Mouse (Mus musculus) liver, embryonic 14.5 days (tissue): ENCODE data around the gene Gtf2f2.

Source experiments
- CTCF ChIP-seq: IDR thresholded peaks from 2 replicates; pipeline ENCODE4 v1.5.1; 2016; ENCODE audit warnings: antibody characterized with exemption, low read depth, control low read depth
- EP300 ChIP-seq: IDR thresholded peaks from 2 replicates; pipeline ENCODE4 v1.6.1; 2016; ENCODE audit warnings: antibody characterized with exemption, low read depth

DNA sequence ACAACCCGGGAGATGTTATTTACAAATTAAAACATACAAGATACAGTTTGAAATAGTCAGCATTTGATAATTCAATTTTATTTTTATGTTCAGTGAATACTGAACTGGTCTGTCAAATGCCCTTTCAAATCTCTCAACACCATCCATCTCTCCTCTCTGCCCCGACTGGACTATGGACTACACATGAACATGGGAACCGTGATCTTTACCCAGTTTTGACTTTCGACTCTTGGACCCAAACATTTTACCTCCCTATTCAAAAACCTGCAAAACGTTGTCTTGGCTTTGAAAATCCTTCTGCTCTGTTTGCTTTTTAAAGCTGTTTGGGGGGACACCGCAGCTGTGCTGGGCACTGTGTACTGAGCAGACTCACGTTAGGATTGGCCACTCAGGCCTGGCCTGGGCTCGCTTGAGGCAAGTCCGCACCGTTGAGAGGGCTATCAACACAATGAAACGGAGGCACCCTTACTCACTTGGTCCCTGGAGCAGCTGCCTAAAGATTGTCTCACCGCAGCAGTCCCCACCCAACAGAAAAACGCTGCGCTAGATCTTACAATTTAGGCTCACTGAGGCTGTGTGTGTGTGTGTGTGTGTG is 140.8 kb downstream of the Gtf2f2 start:
- TF ChIP-seq CTCF = no peak
- TF ChIP-seq EP300 = no peak
